Mouse (Mus musculus): ENCODE data around the gene Gm20916. TPM values are rescaled to one million over a fixed set of nuclear protein-coding genes. Genes with fewer than 3 reads are reported as not detected.
"Not testable (repeated sequence)": the region's sequence is repeated elsewhere in the genome, so short reads cannot be mapped to it uniquely, and the experiment has no call there.

Gm20916 gene
- not detected for total RNA-seq (2021)
- long read RNA-seq, experiment 1, result 0 reads
- long read RNA-seq, experiment 2, result 0 reads

DNA sequence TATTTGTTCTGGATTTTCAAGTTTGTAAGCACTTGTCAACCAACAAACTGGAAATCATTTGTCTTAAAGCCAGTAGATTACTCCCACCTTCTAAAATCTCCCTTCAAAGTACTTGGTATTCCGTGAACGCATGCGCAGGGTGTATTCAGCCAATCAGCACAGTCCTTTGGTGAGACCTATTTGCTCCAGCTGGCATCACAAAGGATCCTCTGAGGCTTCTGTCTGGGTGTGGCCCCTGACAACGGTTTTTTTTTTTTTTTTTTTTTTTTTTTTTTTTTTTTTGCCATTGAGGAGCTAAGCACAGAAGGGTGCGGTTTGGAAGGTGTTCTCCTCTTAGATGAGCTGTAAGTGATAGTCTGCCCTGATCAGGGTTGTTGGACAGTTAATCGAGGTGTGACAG, at the start of gene Gm20916:
TSS of gene Gm20916 (plus strand) at position 301 of the 400 bp plus-strand sequence.
- H3K27ac ChIP-seq; DNase-seq (ENCODE audit: low spot score in 2 of 2); H3K4me3 ChIP-seq: not testable (repeated sequence)

Other genes with a start within 250 kb of the Gm20916 start
- not detected for gene Gm20917, start 168.4 kb upstream of the Gm20916 start, total RNA-seq (2021)